Mouse (Mus musculus): ENCODE results near the gene Ubn2. TPM values are rescaled to one million over a fixed set of nuclear protein-coding genes. Genes with fewer than 3 reads are reported as not detected.

The Ubn2 gene
- total and polyA plus RNA-seq, 2 experiments: 2.9 to 7.9 TPM

DNA sequence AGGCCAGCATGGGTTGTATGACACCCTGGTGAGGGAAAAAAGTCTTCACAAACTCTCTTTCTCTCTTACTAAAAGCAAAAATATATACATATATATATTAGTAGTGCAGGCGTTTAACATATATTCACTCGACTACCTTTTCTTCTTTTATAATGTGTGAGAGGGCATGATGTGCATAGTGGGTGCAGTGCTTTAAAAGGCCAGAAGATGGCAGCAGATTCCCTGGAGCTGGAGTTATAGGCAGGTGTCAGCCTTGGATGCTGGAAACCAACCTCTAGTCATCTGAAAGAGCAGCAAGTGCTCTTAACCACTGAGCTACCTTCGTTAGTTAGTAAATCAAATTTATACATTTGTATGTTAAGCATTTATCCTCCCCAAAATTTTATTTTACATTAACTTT lies 58.8 kb downstream of the Ubn2 start:
- TF ChIP-seq CTCF (IDR thresholded peaks at IDR 0.05; ENCODE audit: low read depth, low read length) (peak; percentile 73), POLR2A (IDR thresholded peaks at IDR 0.05; ENCODE audit: extremely low read depth, insufficient read depth, low read length) (no peak)
- H3K27me3 ChIP-seq (ENCODE audit: control insufficient read depth, insufficient read depth, low read length): no peaks in the 10 kb centered on the region
- no peaks in the 10 kb centered on the region for H3K4me1 ChIP-seq (ENCODE audit: control insufficient read depth, insufficient read depth, low read length)
- H3K9ac ChIP-seq (ENCODE audit: low read depth, low read length): no peak overlapping the region
- no peak overlapping the region for H3K27ac ChIP-seq (replicated peaks; ENCODE audit: insufficient read depth, low read depth, low read length)
- H3K79me2 ChIP-seq (ENCODE audit: control insufficient read depth, insufficient read depth, low read length): no peaks in the 10 kb centered on the region
- H3K4me3 ChIP-seq (ENCODE audit: insufficient read depth, low read depth, low read length): no peak overlapping the region
- 81% methylated on average over 3 of the region's 3 CpGs for WGBS
- peak; percentile 45 for DNase-seq (ENCODE audit: extremely low read depth, low read depth, low spot score)
- H3K36me3 ChIP-seq (ENCODE audit: control insufficient read depth, insufficient read depth, low read length): peaks cover 39% of the 10 kb centered on the region

GRCm38 (mm10) chr6:38495641-38496040 lies 61.9 kb downstream of the Ubn2 start:
- 77% methylated on average over 4 of the region's 4 CpGs for WGBS
- Histone ChIP-seq H3K4me1 (ENCODE audit: control insufficient read depth, insufficient read depth, low read length) (no peaks in the 10 kb centered on the region), H3K27me3 (ENCODE audit: control insufficient read depth, insufficient read depth, low read length) (no peaks in the 10 kb centered on the region), H3K79me2 (ENCODE audit: control insufficient read depth, insufficient read depth, low read length) (no peaks in the 10 kb centered on the region), H3K9ac (ENCODE audit: low read depth, low read length) (no peak overlapping the region), H3K4me3 (ENCODE audit: insufficient read depth, low read depth, low read length) (no peak overlapping the region), H3K36me3 (ENCODE audit: control insufficient read depth, insufficient read depth, low read length) (peaks cover 37% of the 10 kb centered on the region), H3K27ac (replicated peaks; ENCODE audit: insufficient read depth, low read depth, low read length) (no peak overlapping the region)
- TF ChIP-seq POLR2A (IDR thresholded peaks at IDR 0.05; ENCODE audit: extremely low read depth, insufficient read depth, low read length) (no peak), CTCF (IDR thresholded peaks at IDR 0.05; ENCODE audit: low read depth, low read length) (no peak)
- DNase-seq (ENCODE audit: extremely low read depth, low read depth, low spot score): no peak

DNA sequence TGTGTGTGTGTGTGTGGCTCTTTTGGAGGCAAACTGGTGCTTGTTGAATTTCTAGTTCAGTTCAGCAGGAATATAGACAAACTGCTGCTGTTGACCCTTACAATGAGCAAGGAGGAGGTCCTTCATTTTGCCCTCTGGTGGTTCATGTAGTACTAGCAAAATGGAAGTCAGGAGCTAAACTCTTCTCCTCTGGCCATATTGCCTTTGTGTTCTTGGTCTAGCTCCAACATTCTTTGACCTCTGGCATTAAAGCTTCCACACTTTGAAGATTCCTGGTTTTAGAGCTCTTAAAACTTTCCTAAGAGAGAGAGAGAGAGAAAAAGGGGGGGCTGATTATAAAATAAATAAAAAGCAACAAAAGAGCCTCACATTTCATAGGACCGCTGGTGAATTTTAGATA lies 78.3 kb downstream of the Ubn2 start:
- whole genome bisulfite sequencing: 100% methylated on average over 1 of the region's 1 CpGs
- peaks cover 5% of the 10 kb centered on the region; the same call in 1 of the 2 replicates for H3K36me3 ChIP-seq (ENCODE audit: control insufficient read depth, insufficient read depth, low read length)
- TF ChIP-seq CTCF (IDR thresholded peaks at IDR 0.05; ENCODE audit: low read depth, low read length) (no peak), POLR2A (IDR thresholded peaks at IDR 0.05; ENCODE audit: extremely low read depth, insufficient read depth, low read length) (no peak)

GRCm38 (mm10) chr6:38512830-38513229 lies 79.1 kb downstream of the Ubn2 start:
- DNase-seq (ENCODE audit: extremely low read depth, low read depth, low spot score): no peak
- H3K27ac ChIP-seq (replicated peaks; ENCODE audit: insufficient read depth, low read depth, low read length): no peak overlapping the region
- H3K27me3 ChIP-seq (ENCODE audit: control insufficient read depth, insufficient read depth, low read length): no peaks in the 10 kb centered on the region
- H3K79me2 ChIP-seq (ENCODE audit: control insufficient read depth, insufficient read depth, low read length): no peaks in the 10 kb centered on the region
- no peak overlapping the region for H3K4me3 ChIP-seq (ENCODE audit: insufficient read depth, low read depth, low read length)
- TF ChIP-seq POLR2A (IDR thresholded peaks at IDR 0.05; ENCODE audit: extremely low read depth, insufficient read depth, low read length) (no peak), CTCF (IDR thresholded peaks at IDR 0.05; ENCODE audit: low read depth, low read length) (no peak)
- no peaks in the 10 kb centered on the region for H3K4me1 ChIP-seq (ENCODE audit: control insufficient read depth, insufficient read depth, low read length)
- H3K9ac ChIP-seq (ENCODE audit: low read depth, low read length): no peak overlapping the region
- H3K36me3 ChIP-seq (ENCODE audit: control insufficient read depth, insufficient read depth, low read length): peaks cover 5% of the 10 kb centered on the region; the same call in 1 of the 2 replicates

More for the DNA sequence above, 78.3 kb downstream of the Ubn2 start:
- H3K4me1 ChIP-seq (ENCODE audit: control insufficient read depth, insufficient read depth, low read length): no peaks in the 10 kb centered on the region
- no peak overlapping the region for H3K27ac ChIP-seq (replicated peaks; ENCODE audit: insufficient read depth, low read depth, low read length)
- H3K27me3 ChIP-seq (ENCODE audit: control insufficient read depth, insufficient read depth, low read length): no peaks in the 10 kb centered on the region
- no peak overlapping the region for H3K9ac ChIP-seq (ENCODE audit: low read depth, low read length)
- no peak for DNase-seq (ENCODE audit: extremely low read depth, low read depth, low spot score)
- H3K79me2 ChIP-seq (ENCODE audit: control insufficient read depth, insufficient read depth, low read length): no peaks in the 10 kb centered on the region
- no peak overlapping the region for H3K4me3 ChIP-seq (ENCODE audit: insufficient read depth, low read depth, low read length)

DNA sequence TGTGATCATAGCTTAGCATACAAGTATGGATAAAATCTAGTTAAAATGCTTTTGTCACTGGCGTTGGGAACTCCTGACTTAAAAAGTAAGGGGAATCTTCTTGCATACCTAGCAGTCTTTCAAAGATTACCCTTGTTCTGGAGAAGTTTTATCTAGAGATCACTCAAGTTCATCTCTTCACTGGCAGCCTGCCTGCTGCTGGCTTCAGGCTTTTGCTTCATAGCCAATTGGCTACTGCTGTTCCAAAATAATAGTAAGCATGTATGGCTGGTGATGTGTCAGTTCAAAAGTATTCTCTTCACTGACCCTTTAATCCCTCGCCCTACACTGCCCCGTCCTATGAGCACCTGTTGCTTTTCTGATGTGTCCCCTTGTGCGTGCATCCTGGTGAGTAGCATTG lies 81.5 kb downstream of the Ubn2 start:
- peak; percentile 30 for DNase-seq (ENCODE audit: extremely low read depth, low read depth, low spot score)
- 84% methylated on average over 4 of the region's 4 CpGs for WGBS
- Histone ChIP-seq H3K79me2 (ENCODE audit: control insufficient read depth, insufficient read depth, low read length) (no peaks in the 10 kb centered on the region), H3K4me3 (ENCODE audit: insufficient read depth, low read depth, low read length) (no peak overlapping the region), H3K36me3 (ENCODE audit: control insufficient read depth, insufficient read depth, low read length) (peaks cover 2% of the 10 kb centered on the region; the same call in 1 of the 2 replicates), H3K4me1 (ENCODE audit: control insufficient read depth, insufficient read depth, low read length) (no peaks in the 10 kb centered on the region), H3K27ac (replicated peaks; ENCODE audit: insufficient read depth, low read depth, low read length) (no peak overlapping the region), H3K9ac (ENCODE audit: low read depth, low read length) (no peak overlapping the region), H3K27me3 (ENCODE audit: control insufficient read depth, insufficient read depth, low read length) (no peaks in the 10 kb centered on the region)
- TF ChIP-seq POLR2A (IDR thresholded peaks at IDR 0.05; ENCODE audit: extremely low read depth, insufficient read depth, low read length) (no peak), CTCF (IDR thresholded peaks at IDR 0.05; ENCODE audit: low read depth, low read length) (no peak)

DNA sequence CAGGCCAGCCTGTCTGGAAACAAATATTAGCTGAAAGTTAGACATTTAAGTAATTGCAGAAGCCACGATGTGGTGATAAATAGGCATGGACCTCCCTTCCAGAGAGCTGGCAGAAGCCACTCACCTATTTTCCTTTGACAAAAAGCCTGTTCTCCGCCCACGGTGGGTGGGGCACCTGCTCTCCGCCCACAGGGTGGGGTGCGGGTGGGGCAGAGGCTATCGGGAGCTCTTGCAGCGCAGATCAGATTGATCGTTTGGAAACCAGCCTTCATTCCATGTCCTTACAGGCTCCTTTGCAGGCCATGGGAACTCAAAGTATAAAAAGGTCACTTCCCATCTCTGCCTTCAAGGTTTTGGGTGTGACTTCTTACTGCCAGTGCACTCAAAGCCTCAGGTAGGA lies 90.1 kb downstream of the Ubn2 start:
- no peak overlapping the region for H3K9ac ChIP-seq (ENCODE audit: low read depth, low read length)
- H3K79me2 ChIP-seq (ENCODE audit: control insufficient read depth, insufficient read depth, low read length): no peaks in the 10 kb centered on the region
- 15% methylated on average over 8 of the region's 8 CpGs for WGBS
- H3K4me1 ChIP-seq (ENCODE audit: control insufficient read depth, insufficient read depth, low read length): peaks cover 2% of the 10 kb centered on the region; the same call in 1 of the 2 replicates
- H3K27me3 ChIP-seq (ENCODE audit: control insufficient read depth, insufficient read depth, low read length): no peaks in the 10 kb centered on the region
- H3K27ac ChIP-seq (replicated peaks; ENCODE audit: insufficient read depth, low read depth, low read length): no peak overlapping the region
- H3K4me3 ChIP-seq (ENCODE audit: insufficient read depth, low read depth, low read length): no peak overlapping the region
- DNase-seq (ENCODE audit: extremely low read depth, low read depth, low spot score): peak; percentile 47
- TF ChIP-seq POLR2A (IDR thresholded peaks at IDR 0.05; ENCODE audit: extremely low read depth, insufficient read depth, low read length): no peak
- TF ChIP-seq CTCF (IDR thresholded peaks at IDR 0.05; ENCODE audit: low read depth, low read length): no peak
- H3K36me3 ChIP-seq (ENCODE audit: control insufficient read depth, insufficient read depth, low read length): no peaks in the 10 kb centered on the region
